Mouse (Mus musculus): ENCODE results near the gene Zfp65.
A peak's percentile ranks its signal among the peaks of the same experiment; 100 is the strongest.
"Not testable (repeated sequence)": the region's sequence is repeated elsewhere in the genome, so short reads cannot be mapped to it uniquely, and the experiment has no call there.

Gene Zfp65

DNA sequence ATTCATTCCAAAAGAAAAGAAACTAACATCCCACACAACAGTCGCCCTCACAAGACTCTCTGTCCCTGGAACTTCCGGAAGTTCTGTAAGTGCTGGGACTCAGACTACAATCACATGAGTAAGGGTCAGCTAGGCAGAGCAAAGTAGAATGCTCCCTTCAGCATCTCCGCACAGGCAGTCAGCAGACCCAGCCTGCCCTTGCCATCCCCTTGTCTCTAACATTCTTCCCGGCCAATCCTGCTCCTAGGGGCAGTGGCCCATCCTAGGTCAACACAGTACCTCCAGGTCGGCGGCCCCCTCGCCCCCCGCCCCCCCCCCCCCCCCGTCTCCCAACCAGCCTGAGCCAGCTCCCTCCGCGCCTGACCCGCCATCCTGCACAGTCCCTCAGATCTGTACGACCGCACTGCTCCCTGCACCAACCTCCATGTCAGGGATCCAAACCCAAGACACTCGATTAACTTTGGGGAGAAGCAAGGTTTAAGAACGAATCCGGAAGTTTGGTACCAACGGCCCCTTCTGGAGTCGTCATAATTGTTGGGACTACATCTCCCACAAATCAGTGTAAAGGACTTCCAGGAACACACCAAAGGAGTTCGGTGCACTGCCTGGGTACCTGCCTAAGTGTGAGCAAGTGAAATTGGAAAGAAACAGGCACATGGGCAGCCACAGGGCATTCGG, at the start of gene Zfp65:
Gene Zfp65 (minus strand): TSS at position 533 of the 678 bp plus-strand sequence.
- peak; percentile 89 for ATAC-seq (ENCODE audit: insufficient number of reproducible peaks, low FRiP score, low TSS enrichment)

DNA sequence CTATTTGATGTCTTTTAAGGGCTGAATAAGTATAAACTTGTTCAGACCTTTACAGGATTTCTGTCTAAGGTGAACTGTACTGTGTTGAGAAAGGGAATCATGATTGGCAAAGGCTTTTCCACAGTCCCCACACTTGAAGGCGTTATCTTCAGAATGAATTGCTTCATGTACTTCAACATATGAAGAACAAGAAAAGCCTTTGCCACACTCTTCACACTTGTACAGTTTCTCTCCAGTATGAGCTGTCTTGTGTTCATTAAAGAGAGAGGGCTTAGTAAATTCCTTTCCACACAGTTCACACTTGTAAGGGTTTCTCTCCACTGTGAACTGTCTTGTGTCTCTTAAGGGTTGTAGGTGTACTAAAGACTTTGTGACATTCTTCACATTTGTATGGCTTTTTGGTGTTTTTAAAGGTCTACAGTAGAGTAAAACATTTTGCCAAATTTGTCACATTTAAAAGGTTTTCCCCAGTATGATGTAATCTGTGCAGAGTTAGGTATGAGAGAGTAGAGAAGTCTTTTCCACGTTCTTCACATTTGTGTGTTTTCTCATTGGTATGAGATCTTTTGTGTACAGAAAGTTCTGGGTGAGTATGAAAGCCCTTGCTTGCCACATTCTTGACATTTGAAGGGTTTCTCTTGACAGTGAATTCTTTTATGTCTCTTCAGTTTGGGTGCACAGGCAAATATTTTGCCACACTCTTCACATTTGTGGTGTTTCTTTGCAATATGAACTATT, 34.2 kb upstream of the Zfp65 start:
- ATAC-seq (ENCODE audit: insufficient number of reproducible peaks, low FRiP score, low TSS enrichment): no peak

DNA sequence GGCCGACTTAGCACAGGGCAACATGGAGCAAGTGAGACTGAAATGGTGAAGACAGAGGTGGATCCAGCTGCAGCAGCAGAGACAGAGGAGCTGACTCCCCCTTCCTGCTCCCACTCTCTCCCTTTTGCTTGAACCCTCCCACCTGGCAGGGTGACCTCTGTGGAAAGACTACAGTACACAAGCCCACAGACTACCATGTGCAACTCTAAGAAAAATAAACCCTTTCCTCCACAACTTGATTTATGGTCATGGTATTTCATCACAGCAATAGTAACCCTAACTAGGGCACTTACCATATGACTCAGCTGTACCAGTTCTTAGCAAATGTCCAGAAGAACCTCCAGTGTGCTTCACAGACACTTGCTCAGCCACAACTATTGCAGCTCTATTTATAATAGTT, 31.0 kb upstream of the Zfp65 start:
- ATAC-seq (ENCODE audit: insufficient number of reproducible peaks, low FRiP score, low TSS enrichment): no peak

GRCm38 (mm10) chr13:67755761-67756160, 26.8 kb upstream of the Zfp65 start:
- ATAC-seq (ENCODE audit: insufficient number of reproducible peaks, low FRiP score, low TSS enrichment): no peak

DNA sequence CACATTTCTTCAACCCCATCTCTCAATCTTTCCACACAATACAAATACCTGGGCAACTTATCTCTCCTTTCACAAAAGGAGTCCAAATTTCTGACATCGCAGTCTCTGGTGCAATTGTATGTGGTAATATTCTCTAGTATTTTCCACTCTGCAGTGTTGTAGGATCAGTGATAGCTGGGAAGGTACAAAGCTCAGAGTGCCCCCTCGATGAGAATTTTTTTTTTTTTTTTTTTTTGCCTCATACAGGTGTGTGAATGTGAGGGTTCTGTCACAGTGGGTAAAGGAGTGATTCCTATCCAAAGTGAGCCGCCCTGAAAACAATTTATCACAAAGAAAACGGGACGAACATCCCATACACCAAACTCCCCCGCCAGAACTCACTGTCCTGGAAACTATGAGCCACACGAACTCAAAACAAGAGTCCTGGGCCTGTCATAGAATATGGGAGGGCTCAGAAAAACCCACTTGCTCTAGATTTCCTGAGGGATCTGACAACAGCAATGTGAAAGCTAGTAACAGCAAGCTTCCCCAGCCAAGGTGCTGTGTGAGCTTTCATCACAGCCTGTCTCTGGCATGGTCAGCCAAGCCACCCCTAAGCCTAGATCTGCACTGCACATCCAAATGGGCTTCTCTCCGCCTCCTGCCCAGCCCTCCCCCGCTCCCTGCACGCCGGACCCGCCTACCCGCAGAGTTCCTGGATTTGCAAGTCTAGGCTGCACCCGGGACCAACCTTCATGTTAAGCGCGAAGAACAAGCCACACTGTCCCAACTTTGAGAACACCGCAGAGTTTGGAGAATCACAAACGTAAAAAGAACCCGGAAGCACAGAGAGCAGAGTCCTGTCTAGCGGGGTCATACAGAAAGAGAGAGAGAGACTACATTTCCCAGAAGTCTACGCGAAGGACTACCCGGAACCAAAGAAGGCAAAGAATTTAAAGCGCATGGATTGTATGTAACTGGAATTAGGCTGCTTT, 25.6 kb upstream of the Zfp65 start, which contains the start of gene Zfp85:
Gene Zfp85 (minus strand): TSS at position 896 of the 974 bp plus-strand sequence.
- peak; percentile 98 for ATAC-seq (ENCODE audit: insufficient number of reproducible peaks, low FRiP score, low TSS enrichment)

- no peak for ATAC-seq (ENCODE audit: insufficient number of reproducible peaks, low FRiP score, low TSS enrichment)
Observed at GRCm38 (mm10) chr13:67743896-67744295, 14.9 kb upstream of the Zfp65 start.

DNA sequence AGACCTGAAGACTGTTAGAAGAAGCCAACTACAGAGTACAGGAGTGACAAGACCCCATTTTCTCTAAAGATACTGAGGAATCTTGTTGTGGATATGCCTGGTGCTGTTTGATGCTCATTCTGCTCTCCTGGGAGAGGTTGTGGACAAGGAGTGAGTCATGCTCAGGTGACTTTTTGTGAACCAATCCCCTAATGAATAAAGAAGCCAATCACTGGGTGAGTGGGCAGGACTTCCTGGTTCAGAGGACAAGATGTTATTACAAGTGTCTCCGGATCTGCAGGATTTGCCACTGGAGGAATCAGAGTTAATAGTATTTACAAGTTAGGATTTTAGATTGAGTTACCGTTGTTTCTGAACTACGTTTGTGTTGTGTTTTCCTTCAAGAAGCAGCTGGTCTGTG, 14.0 kb upstream of the Zfp65 start:
- ATAC-seq (ENCODE audit: insufficient number of reproducible peaks, low FRiP score, low TSS enrichment): no peak

- not testable (repeated sequence) for ATAC-seq (ENCODE audit: insufficient number of reproducible peaks, low FRiP score, low TSS enrichment)
Observed at GRCm38 (mm10) chr13:67734391-67734790, 5.4 kb upstream of the Zfp65 start.

GRCm38 (mm10) chr13:67729441-67729840, 468 bp upstream of the Zfp65 start:
- peak; percentile 57; the same call in 1 of the 2 replicates for ATAC-seq (ENCODE audit: insufficient number of reproducible peaks, low FRiP score, low TSS enrichment)

GRCm38 (mm10) chr13:67728106-67728505, 867 bp downstream of the Zfp65 start:
- ATAC-seq (ENCODE audit: insufficient number of reproducible peaks, low FRiP score, low TSS enrichment): no peak

DNA sequence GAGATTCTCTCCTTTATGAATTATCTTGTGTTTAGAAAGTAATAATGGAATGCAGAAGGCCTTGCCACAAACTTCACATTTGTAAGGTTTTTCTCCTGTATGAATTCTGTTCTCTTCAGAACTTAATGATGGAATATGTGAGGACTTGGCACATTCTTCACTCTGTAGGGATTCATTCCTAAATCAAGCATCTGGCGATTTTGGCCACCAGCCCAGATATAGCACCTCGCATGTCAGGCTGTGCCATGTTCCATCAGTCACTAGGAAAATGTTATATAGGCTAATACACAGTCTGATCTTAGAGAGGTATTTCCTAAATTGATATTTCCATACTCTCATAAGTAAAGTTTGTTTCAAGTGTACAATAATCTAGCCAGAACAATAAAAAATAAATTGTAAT, 3.6 kb downstream of the Zfp65 start:
- not testable (repeated sequence) for ATAC-seq (ENCODE audit: insufficient number of reproducible peaks, low FRiP score, low TSS enrichment)

DNA sequence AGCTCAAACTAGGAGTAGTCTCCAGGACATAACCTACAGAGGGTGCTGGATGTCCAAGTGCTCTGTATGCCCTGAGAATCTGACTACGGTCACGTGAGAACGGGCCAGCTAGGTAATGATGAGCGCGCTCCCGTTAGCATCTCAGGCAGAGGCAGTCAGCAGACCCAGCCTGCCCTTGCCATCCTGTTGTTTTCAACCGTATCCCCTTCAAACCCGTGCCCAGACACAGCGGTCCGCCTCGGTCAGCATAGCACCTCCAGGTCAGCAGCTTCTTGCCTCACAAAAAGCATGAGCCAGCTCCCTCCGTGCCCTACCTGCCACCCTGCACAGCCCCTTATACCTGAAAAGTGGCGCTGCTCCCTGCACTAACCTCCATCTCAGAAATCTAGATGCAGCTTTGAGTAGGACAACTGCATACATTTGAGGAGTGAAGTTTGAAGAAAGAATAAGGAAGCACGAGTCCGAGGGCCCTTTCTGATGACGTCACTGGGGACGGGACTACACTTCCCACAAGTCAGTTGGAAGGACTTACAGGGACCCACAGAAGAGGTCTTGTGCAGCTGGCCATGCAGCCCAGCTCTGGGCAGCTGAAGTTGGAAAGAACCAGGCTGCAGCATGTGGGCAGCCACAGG, 5.0 kb downstream of the Zfp65 start:
- ATAC-seq (ENCODE audit: insufficient number of reproducible peaks, low FRiP score, low TSS enrichment): peak; percentile 94

DNA sequence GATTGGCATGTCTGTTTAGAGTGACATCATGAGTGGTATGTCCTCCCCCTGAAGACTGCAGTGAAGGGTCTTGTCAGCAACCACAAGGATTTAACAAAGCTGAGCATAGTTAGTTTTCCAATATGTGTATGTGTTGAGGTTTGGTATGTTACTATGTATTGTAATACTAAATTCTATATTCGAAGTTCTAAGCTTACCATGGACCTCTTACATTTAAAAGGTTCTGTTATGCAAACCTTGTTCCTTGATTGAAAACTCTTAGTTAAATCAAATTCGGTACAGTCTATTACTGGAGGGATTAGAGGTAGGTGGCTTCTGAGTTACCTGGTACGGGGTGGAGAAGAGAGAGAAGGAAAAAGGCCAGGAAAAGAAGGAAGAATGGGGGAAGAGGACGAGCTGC, 42.0 kb downstream of the Zfp65 start, which contains the start of gene Zfp738:
Gene Zfp738 (minus strand): TSS at position 101 of the 400 bp plus-strand sequence.
- ATAC-seq (ENCODE audit: insufficient number of reproducible peaks, low FRiP score, low TSS enrichment): no peak

DNA sequence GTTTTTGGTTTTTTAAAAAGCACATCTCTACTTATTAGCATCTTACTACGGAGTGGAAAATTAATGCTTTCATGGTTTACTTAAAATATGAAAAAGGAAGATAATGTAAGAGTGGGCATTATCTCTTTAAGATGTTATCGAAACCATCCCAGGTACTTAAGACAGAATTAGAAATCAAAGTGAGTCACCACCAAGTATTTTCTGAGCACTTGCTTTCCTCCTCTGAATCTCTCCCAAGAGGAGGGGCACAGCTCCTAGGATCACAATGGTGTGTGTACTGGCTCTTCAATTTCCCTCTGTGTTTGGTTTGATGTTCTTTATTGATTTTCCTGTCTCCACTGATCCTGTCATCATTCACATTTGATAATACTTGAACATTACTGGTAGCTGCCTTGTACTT, 45.1 kb downstream of the Zfp65 start:
- ATAC-seq (ENCODE audit: insufficient number of reproducible peaks, low FRiP score, low TSS enrichment): peak; percentile 36; the same call in 1 of the 2 replicates

GRCm38 (mm10) chr13:67682959-67683735, 45.8 kb downstream of the Zfp65 start:
- peak; percentile 100 for ATAC-seq (ENCODE audit: insufficient number of reproducible peaks, low FRiP score, low TSS enrichment)

GRCm38 (mm10) chr13:67674902-67675301, 54.1 kb downstream of the Zfp65 start:
- ATAC-seq (ENCODE audit: insufficient number of reproducible peaks, low FRiP score, low TSS enrichment): no peak

Measured in cerebellum, adult (tissue).